Mouse (Mus musculus) G1E (cell line): Measurements from ENCODE around the gene Fap. TPM values are rescaled to one million over a fixed set of nuclear protein-coding genes. Genes with fewer than 3 reads are reported as not detected.
A peak's percentile ranks its signal among the peaks of the same experiment; 100 is the strongest.

Source experiments
- ATAC-seq: 2 replicates; pipeline ENCODE4 v1.8.0; 2016; ENCODE audit warnings: mild to moderate bottlenecking; ENCODE audit not compliant: insufficient number of reproducible peaks, poor library complexity, low FRiP score, severe bottlenecking; ENCODE audit errors: extremely low read depth
- DNase-seq: peaks from one replicate; pipeline ENCODE4 v3.0.0; 2012; ENCODE audit warnings: low spot score
- H3K27me3 ChIP-seq: 2 replicates; pipeline ENCODE4 v1.6.1; 2012; ENCODE audit warnings: mild to moderate bottlenecking, low read length, inconsistent platforms; ENCODE audit not compliant: insufficient read depth
- H3K36me3 ChIP-seq: replicated peaks from 2 replicates; pipeline ENCODE3; 2012; ENCODE audit warnings: mild to moderate bottlenecking, inconsistent platforms
- H3K4me1 ChIP-seq: 2 replicates; pipeline ENCODE4 v1.6.1; 2012; ENCODE audit warnings: low read depth, low read length, inconsistent platforms, mixed read lengths; ENCODE audit not compliant: insufficient read depth
- H3K4me3 ChIP-seq: 2 replicates; pipeline ENCODE4 v1.5.1; 2012; ENCODE audit warnings: low read depth, mild to moderate bottlenecking, inconsistent platforms, low read length, moderate library complexity, mixed read lengths
- H3K9me3 ChIP-seq: replicated peaks from 2 replicates; pipeline ENCODE4 v1.6.1; 2012; ENCODE audit warnings: inconsistent platforms
- CTCF ChIP-seq: IDR thresholded peaks from 2 replicates; pipeline ENCODE4 v1.5.1; 2012; ENCODE audit warnings: low read depth, low read length, inconsistent platforms, mixed read lengths
- GATA1 ChIP-seq: IDR thresholded peaks from 2 replicates; pipeline ENCODE4 v1.6.1; 2012; ENCODE audit warnings: borderline replicate concordance, low read length, inconsistent platforms, mixed read lengths
- GATA2 ChIP-seq: IDR thresholded peaks from 2 replicates; pipeline ENCODE4 v1.6.1; 2012; ENCODE audit warnings: low read depth, low read length, inconsistent platforms, borderline replicate concordance
- POLR2AphosphoS5 ChIP-seq: IDR thresholded peaks from 2 replicates; pipeline ENCODE4 v1.6.1; 2012; ENCODE audit warnings: low read depth, low read length, inconsistent platforms; ENCODE audit not compliant: insufficient replicate concordance
- TAL1 ChIP-seq: conservative IDR thresholded peaks from 2 replicates; pipeline ENCODE4 v1.6.1; 2012; ENCODE audit warnings: low read depth, low read length, inconsistent platforms, mixed read lengths
- polyA plus RNA-seq: library from polyadenylated mRNA; stranded (reverse); fragments of >175 nt; gene quantifications from 2 replicates; pipeline ENCODE4 v1.2.3, GENCODE M21; 2012
- total RNA-seq, 2 experiments: library from RNA; stranded (forward) in 1 of 2; stranded (reverse) in 1 of 2; fragments of 200-1000 nt in 1 of 2; fragments of >200 nt in 1 of 2; fragmentation: Nextera tagmentation in 1 of 2; gene quantifications; 2 replicates each; pipeline ENCODE4 v1.2.3; 2014 to 2017

Fap gene
- total and polyA plus RNA-seq, 3 experiments = not detected

DNA sequence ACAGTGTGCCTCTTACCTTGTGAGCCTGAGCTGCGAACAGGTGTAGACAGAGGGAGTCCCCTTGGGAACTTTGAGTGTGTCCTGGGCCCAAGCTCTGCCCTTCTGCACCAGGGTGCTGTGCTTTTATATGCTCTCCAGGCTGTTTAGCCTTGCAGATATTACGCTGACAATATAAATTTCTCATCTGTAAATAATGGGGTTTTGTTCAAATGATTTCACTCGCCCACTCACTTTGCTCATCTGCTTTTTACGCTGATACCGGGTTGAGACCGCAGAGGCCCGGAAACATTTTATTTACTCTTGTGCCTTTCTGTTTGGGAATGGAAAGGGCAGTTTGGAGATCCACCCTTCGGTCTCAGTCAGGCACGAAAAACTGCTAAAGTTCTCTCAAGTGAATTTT is 90.3 kb downstream of the Fap start, which contains the start of gene Gcg:
TSS of gene Gcg (minus strand) at position 101 of the 400 bp plus-strand sequence.
- no peaks in the 10 kb centered on the region for H3K36me3 ChIP-seq
- H3K4me3 ChIP-seq = no peak within 1 kb of the TSS
- no peak for DNase-seq
- ATAC-seq = no peak
- TF ChIP-seq POLR2AphosphoS5 = no peak
- TF ChIP-seq CTCF = no peak
- TF ChIP-seq GATA2 = no peak
- TF ChIP-seq GATA1 = no peak
- no peak for TF ChIP-seq TAL1
- H3K4me1 ChIP-seq = no peaks in the 10 kb centered on the region; the same call in 1 of the 2 replicates
- no peaks in the 10 kb centered on the region for H3K9me3 ChIP-seq
- H3K27me3 ChIP-seq = no peaks in the 10 kb centered on the region

GRCm38 (mm10) chr2:62480285-62481198 is 93.3 kb downstream of the Fap start:
- Histone ChIP-seq H3K27me3 (no peaks in the 10 kb centered on the region), H3K4me1 (no peaks in the 10 kb centered on the region; the same call in 1 of the 2 replicates)
- no peak for ATAC-seq

GRCm38 (mm10) chr2:62469551-62469950 is 104.3 kb downstream of the Fap start:
- no peaks in the 10 kb centered on the region for H3K36me3 ChIP-seq
- peaks cover 11% of the 10 kb centered on the region for H3K4me1 ChIP-seq
- H3K27me3 ChIP-seq = no peaks in the 10 kb centered on the region
- TF ChIP-seq POLR2AphosphoS5 (no peak), GATA2 (no peak), CTCF (no peak), GATA1 (no peak), TAL1 (no peak)
- ATAC-seq (no peak), DNase-seq (no peak)
- no peak overlapping the region for H3K4me3 ChIP-seq
- no peaks in the 10 kb centered on the region for H3K9me3 ChIP-seq

More at GRCm38 (mm10) chr2:62480285-62481198, 93.3 kb downstream of the Fap start:
- TF ChIP-seq GATA1 = no peak
- Histone ChIP-seq H3K9me3 (no peaks in the 10 kb centered on the region), H3K36me3 (no peaks in the 10 kb centered on the region), H3K4me3 (no peak overlapping the region)
- DNase-seq = no peak

DNA sequence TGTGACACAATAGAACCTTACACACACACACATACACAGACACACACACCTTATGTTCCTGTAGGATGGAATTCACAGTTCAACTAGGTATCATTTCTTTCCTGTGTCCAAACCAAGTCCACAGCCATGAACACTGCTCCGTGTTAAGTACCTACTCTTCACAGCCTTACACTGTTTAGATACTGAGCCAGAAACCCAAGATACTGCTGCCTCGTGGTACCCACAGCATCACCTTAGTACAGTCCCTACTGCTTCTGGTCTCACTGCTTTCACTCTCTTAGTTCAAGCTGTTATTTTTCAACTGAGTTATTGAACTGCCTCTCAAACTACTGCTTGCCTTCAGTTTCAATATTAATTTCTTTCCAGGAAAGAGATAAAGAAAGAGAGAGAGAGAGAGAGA is 110.6 kb downstream of the Fap start:
- no peak overlapping the region for H3K4me3 ChIP-seq
- no peak for DNase-seq
- peaks cover 2% of the 10 kb centered on the region for H3K36me3 ChIP-seq
- H3K27me3 ChIP-seq = no peaks in the 10 kb centered on the region
- no peak for TF ChIP-seq POLR2AphosphoS5
- no peak for TF ChIP-seq CTCF
- TF ChIP-seq GATA2 = no peak
- no peak for TF ChIP-seq GATA1
- no peak for TF ChIP-seq TAL1
- H3K9me3 ChIP-seq = peaks cover 3% of the 10 kb centered on the region
- peaks cover 40% of the 10 kb centered on the region for H3K4me1 ChIP-seq
- no peak for ATAC-seq

- Histone ChIP-seq H3K27me3 (no peaks in the 10 kb centered on the region), H3K9me3 (peaks cover 3% of the 10 kb centered on the region), H3K4me1 (peaks cover 40% of the 10 kb centered on the region), H3K4me3 (no peak overlapping the region), H3K36me3 (peaks cover 2% of the 10 kb centered on the region)
- no peak for DNase-seq
- ATAC-seq = no peak
- no peak for TF ChIP-seq GATA1
- TF ChIP-seq CTCF = no peak
- TF ChIP-seq TAL1 = no peak
- TF ChIP-seq POLR2AphosphoS5 = no peak
- no peak for TF ChIP-seq GATA2
Observed at GRCm38 (mm10) chr2:62462174-62462573, 111.7 kb downstream of the Fap start.

DNA sequence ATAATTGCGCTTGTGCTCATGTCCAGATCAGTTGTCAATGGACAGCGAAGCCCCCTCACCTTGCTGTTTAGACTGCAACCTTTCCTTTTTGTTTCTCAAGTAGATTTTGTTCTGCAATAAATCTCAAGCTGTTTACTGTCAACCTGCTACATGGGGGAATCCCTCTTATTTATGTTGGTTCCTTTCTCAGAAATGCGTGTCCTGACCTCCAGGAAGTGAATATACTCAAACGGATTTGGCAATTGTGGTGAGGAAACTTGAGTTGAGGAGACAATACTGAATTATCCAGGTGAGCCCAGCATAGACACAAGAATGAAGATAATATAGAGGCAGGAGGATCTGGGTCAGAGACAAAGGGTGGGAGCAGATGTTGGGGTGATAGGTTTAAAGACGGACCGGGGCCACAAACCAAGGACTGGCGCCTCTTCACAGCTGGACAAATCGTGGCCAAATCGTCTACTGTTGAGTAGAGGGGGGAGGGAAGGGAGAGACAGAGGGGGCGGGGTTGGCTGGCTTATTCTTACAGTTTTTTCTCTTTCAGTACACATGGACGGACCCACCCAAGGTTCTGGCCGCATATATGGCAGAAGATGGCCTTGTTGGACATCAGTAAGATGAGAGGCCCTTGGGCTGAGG is 112.9 kb downstream of the Fap start:
- Histone ChIP-seq H3K4me3 (peak overlapping the region; percentile 52; the same call in 1 of the 2 replicates), H3K27me3 (no peaks in the 10 kb centered on the region), H3K36me3 (peaks cover 2% of the 10 kb centered on the region), H3K9me3 (peaks cover 3% of the 10 kb centered on the region), H3K4me1 (peaks cover 39% of the 10 kb centered on the region)
- TF ChIP-seq POLR2AphosphoS5 (no peak), GATA2 (no peak), TAL1 (no peak), CTCF (no peak), GATA1 (no peak)
- ATAC-seq = peak; percentile 30
- DNase-seq = peak; percentile 9
